Mouse (Mus musculus): ENCODE data around the gene Pik3r1. TPM values are rescaled to one million over a fixed set of nuclear protein-coding genes. Genes with fewer than 3 reads are reported as not detected.

Pik3r1 gene
- polyA plus RNA-seq, 1 experiment from 2014 or later, result 17.0 TPM

GRCm38 (mm10) chr13:101696827-101697226 is 71.2 kb downstream of the Pik3r1 start:
- ATAC-seq (replicated peaks; ENCODE audit: insufficient number of reproducible peaks, low FRiP score, low TSS enrichment, low read depth), result no peak
- no peaks in the 10 kb centered on the region for H3K27me3 ChIP-seq (ENCODE audit: control insufficient read depth, insufficient read depth, low read length)
- H3K4me1 ChIP-seq (ENCODE audit: control insufficient read depth, insufficient read depth, low read length), result peaks cover 6% of the 10 kb centered on the region; the same call in 1 of the 2 replicates

GRCm38 (mm10) chr13:101696316-101696715 is 71.7 kb downstream of the Pik3r1 start:
- DNase-seq (ENCODE audit: low spot score) (peak; percentile 26), ATAC-seq (replicated peaks; ENCODE audit: insufficient number of reproducible peaks, low FRiP score, low TSS enrichment, low read depth) (no peak)
- peaks cover 6% of the 10 kb centered on the region; the same call in 1 of the 2 replicates for H3K4me1 ChIP-seq (ENCODE audit: control insufficient read depth, insufficient read depth, low read length)
- H3K36me3 ChIP-seq (replicated peaks; ENCODE audit: control insufficient read depth, insufficient read depth, low read depth, low read length), result no peaks in the 10 kb centered on the region
- H3K4me3 ChIP-seq (ENCODE audit: low read depth, low read length), result no peak overlapping the region
- H3K9me3 ChIP-seq (replicated peaks; ENCODE audit: control insufficient read depth, low read length), result no peaks in the 10 kb centered on the region
- no peak overlapping the region for H3K4me2 ChIP-seq (ENCODE audit: low read depth, low read length)
- no peak overlapping the region for H3K9ac ChIP-seq (replicated peaks; ENCODE audit: low read length)
- WGBS, result 35% methylated on average over 3 of the region's 3 CpGs
- H3K27me3 ChIP-seq (ENCODE audit: control insufficient read depth, insufficient read depth, low read length), result no peaks in the 10 kb centered on the region
- H3K27ac ChIP-seq (replicated peaks; ENCODE audit: low read depth, low read length), result no peak overlapping the region

More at GRCm38 (mm10) chr13:101696827-101697226, 71.2 kb downstream of the Pik3r1 start:
- Histone ChIP-seq H3K36me3 (replicated peaks; ENCODE audit: control insufficient read depth, insufficient read depth, low read depth, low read length) (no peaks in the 10 kb centered on the region), H3K4me3 (ENCODE audit: low read depth, low read length) (no peak overlapping the region), H3K9me3 (replicated peaks; ENCODE audit: control insufficient read depth, low read length) (no peaks in the 10 kb centered on the region), H3K9ac (replicated peaks; ENCODE audit: low read length) (no peak overlapping the region), H3K27ac (replicated peaks; ENCODE audit: low read depth, low read length) (no peak overlapping the region), H3K4me2 (ENCODE audit: low read depth, low read length) (no peak overlapping the region)
- no peak for DNase-seq (ENCODE audit: low spot score)
- 52% methylated on average over 7 of the region's 7 CpGs for WGBS

DNA sequence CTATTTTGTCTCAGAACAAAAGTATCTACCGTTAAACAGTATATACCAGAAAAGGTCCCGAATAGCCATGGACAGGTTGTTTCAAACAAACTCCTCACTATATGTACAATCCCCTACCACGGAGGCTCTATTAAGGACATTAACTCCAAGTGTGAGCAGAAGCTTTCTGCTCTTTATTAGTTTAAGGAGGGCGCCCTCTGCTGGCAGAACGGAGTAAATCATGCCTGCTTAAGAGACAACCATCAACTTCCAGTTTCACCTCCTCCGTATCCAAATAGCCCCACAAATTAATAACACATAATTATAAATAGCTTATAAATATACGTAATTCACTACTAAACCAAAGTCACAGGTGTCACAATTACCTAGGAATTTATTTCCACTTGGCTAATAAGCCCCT is 72.1 kb downstream of the Pik3r1 start:
- WGBS, result 4% methylated on average over 7 of the region's 7 CpGs
- Histone ChIP-seq H3K4me1 (ENCODE audit: control insufficient read depth, insufficient read depth, low read length) (peaks cover 6% of the 10 kb centered on the region; the same call in 1 of the 2 replicates), H3K9ac (replicated peaks; ENCODE audit: low read length) (no peak overlapping the region), H3K9me3 (replicated peaks; ENCODE audit: control insufficient read depth, low read length) (no peaks in the 10 kb centered on the region), H3K36me3 (replicated peaks; ENCODE audit: control insufficient read depth, insufficient read depth, low read depth, low read length) (no peaks in the 10 kb centered on the region), H3K4me3 (ENCODE audit: low read depth, low read length) (no peak overlapping the region), H3K4me2 (ENCODE audit: low read depth, low read length) (no peak overlapping the region), H3K27me3 (ENCODE audit: control insufficient read depth, insufficient read depth, low read length) (no peaks in the 10 kb centered on the region), H3K27ac (replicated peaks; ENCODE audit: low read depth, low read length) (no peak overlapping the region)
- no peak for ATAC-seq (replicated peaks; ENCODE audit: insufficient number of reproducible peaks, low FRiP score, low TSS enrichment, low read depth)
- DNase-seq (ENCODE audit: low spot score), result peak; percentile 93

GRCm38 (mm10) chr13:101694496-101695251 is 73.3 kb downstream of the Pik3r1 start:
- no peaks in the 10 kb centered on the region for H3K27me3 ChIP-seq (ENCODE audit: control insufficient read depth, insufficient read depth, low read length)
- no peaks in the 10 kb centered on the region for H3K36me3 ChIP-seq (replicated peaks; ENCODE audit: control insufficient read depth, insufficient read depth, low read depth, low read length)
- H3K9ac ChIP-seq (replicated peaks; ENCODE audit: low read length), result peak overlapping the region; percentile 64
- DNase-seq (ENCODE audit: low spot score) (peak; percentile 69), ATAC-seq (replicated peaks; ENCODE audit: insufficient number of reproducible peaks, low FRiP score, low TSS enrichment, low read depth) (peak; percentile 72)
- H3K4me1 ChIP-seq (ENCODE audit: control insufficient read depth, insufficient read depth, low read length), result peaks cover 6% of the 10 kb centered on the region; the same call in 1 of the 2 replicates
- peak overlapping the region; percentile 50 for H3K4me3 ChIP-seq (ENCODE audit: low read depth, low read length)
- WGBS, result under 1% methylated on average over 48 of the region's 48 CpGs
- H3K27ac ChIP-seq (replicated peaks; ENCODE audit: low read depth, low read length), result 0 out of 2 replicates have a peak overlapping the region, but pooled peaks have one; percentile 41
- H3K4me2 ChIP-seq (ENCODE audit: low read depth, low read length), result peak overlapping the region; percentile 93
- H3K9me3 ChIP-seq (replicated peaks; ENCODE audit: control insufficient read depth, low read length), result no peaks in the 10 kb centered on the region

DNA sequence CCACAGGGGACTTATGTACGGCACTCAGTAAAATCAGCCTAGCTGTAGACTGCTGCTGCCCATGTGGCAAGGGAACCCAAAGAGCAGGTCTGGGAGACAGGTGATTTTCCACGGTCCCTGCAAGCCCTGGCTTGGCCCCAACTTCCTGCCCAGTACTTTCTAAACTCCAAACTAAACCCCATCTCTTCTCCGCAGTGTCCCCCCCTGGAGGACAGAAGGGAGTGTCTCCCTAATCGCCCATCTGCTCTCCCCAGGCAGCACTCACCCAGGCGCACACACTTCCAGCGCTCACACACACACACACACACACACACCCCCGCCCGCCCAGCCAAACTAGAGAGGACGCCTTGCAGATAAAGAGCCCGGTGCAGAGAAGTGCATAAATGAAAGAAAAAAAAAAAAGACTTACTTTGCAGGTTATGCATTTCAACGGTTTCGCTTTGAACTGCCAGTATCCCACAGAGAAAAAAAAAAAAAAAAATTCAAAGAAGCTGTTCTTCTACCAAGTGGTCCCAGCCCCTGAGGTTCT is 74.0 kb downstream of the Pik3r1 start:
- Histone ChIP-seq H3K36me3 (replicated peaks; ENCODE audit: control insufficient read depth, insufficient read depth, low read depth, low read length) (no peaks in the 10 kb centered on the region), H3K9ac (replicated peaks; ENCODE audit: low read length) (peak overlapping the region; percentile 64), H3K4me1 (ENCODE audit: control insufficient read depth, insufficient read depth, low read length) (peaks cover 6% of the 10 kb centered on the region; the same call in 1 of the 2 replicates), H3K27me3 (ENCODE audit: control insufficient read depth, insufficient read depth, low read length) (no peaks in the 10 kb centered on the region), H3K27ac (replicated peaks; ENCODE audit: low read depth, low read length) (no peak overlapping the region), H3K4me2 (ENCODE audit: low read depth, low read length) (peak overlapping the region; percentile 93), H3K4me3 (ENCODE audit: low read depth, low read length) (peak overlapping the region; percentile 50), H3K9me3 (replicated peaks; ENCODE audit: control insufficient read depth, low read length) (no peaks in the 10 kb centered on the region)
- ATAC-seq (replicated peaks; ENCODE audit: insufficient number of reproducible peaks, low FRiP score, low TSS enrichment, low read depth), result peak; percentile 61; the same call in 1 of the 2 replicates
- WGBS, result under 1% methylated on average over 12 of the region's 12 CpGs
- peak; percentile 54 for DNase-seq (ENCODE audit: low spot score)

DNA sequence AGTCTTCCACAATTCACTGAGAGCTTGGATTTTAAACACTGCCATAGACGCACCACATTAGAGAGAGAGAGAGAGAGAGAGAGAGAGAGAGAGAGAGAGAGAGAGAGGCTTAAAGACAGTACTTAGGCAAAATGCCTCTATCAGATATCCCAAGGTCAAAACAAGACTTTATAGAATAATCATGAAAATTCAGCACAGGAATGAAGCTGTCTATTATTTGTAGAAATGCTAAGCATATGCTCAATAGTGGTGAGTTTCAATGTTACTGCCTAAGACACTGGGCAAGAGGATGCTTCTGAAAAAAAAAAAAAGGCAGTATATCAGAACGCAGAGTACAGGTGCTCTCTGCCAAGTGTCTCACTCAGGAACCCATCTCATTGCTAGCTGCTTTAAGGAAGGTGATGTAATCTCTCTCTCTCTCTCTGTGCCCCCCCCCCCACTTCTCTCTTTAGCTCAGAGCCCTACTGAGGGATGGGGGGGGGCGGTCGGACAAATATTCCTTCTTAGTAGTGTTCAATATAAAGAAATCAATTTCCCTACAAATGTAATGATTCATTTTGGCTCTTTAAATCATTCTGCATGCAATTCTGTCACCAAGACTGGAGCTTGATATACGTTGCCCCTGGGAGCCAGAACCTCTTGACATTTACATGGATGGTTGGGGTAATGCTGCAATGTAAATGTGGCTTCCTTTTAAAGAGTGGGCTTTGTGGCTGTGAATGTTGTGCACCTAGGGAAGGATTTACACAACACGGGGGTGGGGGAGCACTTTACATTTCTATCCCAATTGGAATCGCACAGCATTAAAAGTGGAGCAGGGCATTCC is 74.9 kb downstream of the Pik3r1 start:
- 59% methylated on average over 7 of the region's 7 CpGs for WGBS
- Histone ChIP-seq H3K4me3 (ENCODE audit: low read depth, low read length) (no peak overlapping the region), H3K9ac (replicated peaks; ENCODE audit: low read length) (no peak overlapping the region), H3K36me3 (replicated peaks; ENCODE audit: control insufficient read depth, insufficient read depth, low read depth, low read length) (no peaks in the 10 kb centered on the region), H3K27me3 (ENCODE audit: control insufficient read depth, insufficient read depth, low read length) (no peaks in the 10 kb centered on the region), H3K4me2 (ENCODE audit: low read depth, low read length) (peak overlapping the region; percentile 11; the same call in 1 of the 2 replicates), H3K9me3 (replicated peaks; ENCODE audit: control insufficient read depth, low read length) (no peaks in the 10 kb centered on the region), H3K27ac (replicated peaks; ENCODE audit: low read depth, low read length) (no peak overlapping the region), H3K4me1 (ENCODE audit: control insufficient read depth, insufficient read depth, low read length) (peaks cover 6% of the 10 kb centered on the region; the same call in 1 of the 2 replicates)
- no peak for DNase-seq (ENCODE audit: low spot score)
- no peak for ATAC-seq (replicated peaks; ENCODE audit: insufficient number of reproducible peaks, low FRiP score, low TSS enrichment, low read depth)

DNA sequence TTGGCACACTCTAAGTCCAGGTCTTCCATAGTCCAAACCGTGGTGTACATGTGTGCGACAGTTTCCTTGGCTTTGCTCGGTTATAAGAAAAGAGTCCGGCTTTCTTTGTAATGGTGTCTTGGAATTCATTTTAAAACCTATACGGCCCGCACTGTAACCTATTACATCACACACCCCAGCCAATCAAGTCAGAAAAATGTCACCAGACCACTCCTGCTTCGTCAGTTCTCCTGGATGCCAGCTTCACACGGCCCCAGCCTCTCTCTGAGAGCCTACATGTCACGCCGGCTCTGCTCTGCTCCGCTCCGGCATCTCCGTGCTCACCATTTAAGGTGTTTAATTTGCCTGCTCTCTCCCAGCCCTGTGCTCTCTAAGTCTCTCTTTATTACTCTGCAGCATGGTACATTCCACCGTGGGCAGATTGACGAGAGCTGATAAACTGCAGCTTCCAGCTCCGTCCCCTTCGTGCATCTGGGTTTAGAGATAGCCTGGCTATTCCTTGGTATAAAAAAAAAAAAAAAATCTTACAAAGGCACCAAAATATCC is 75.7 kb downstream of the Pik3r1 start:
- ATAC-seq (replicated peaks; ENCODE audit: insufficient number of reproducible peaks, low FRiP score, low TSS enrichment, low read depth) (no peak; the same call in 1 of the 2 replicates), DNase-seq (ENCODE audit: low spot score) (no peak)
- Histone ChIP-seq H3K27me3 (ENCODE audit: control insufficient read depth, insufficient read depth, low read length) (no peaks in the 10 kb centered on the region), H3K9me3 (replicated peaks; ENCODE audit: control insufficient read depth, low read length) (no peaks in the 10 kb centered on the region), H3K4me2 (ENCODE audit: low read depth, low read length) (peak overlapping the region; percentile 24), H3K9ac (replicated peaks; ENCODE audit: low read length) (no peak overlapping the region), H3K36me3 (replicated peaks; ENCODE audit: control insufficient read depth, insufficient read depth, low read depth, low read length) (no peaks in the 10 kb centered on the region; the same call in 1 of the 2 replicates), H3K4me1 (ENCODE audit: control insufficient read depth, insufficient read depth, low read length) (peaks cover 6% of the 10 kb centered on the region; the same call in 1 of the 2 replicates), H3K4me3 (ENCODE audit: low read depth, low read length) (peak overlapping the region; percentile 5; the same call in 1 of the 2 replicates), H3K27ac (replicated peaks; ENCODE audit: low read depth, low read length) (no peak overlapping the region)
- WGBS, result 38% methylated on average over 17 of the region's 17 CpGs

Measured in embryonic facial prominence, embryonic 11.5 days (tissue).